Mouse (Mus musculus): ENCODE results near the gene Rab15. TPM values are rescaled to one million over a fixed set of nuclear protein-coding genes. Genes with fewer than 3 reads are reported as not detected.

Gene Rab15
- polyA plus RNA-seq, 1 experiment from 2014 or later, result 53.8 TPM

DNA sequence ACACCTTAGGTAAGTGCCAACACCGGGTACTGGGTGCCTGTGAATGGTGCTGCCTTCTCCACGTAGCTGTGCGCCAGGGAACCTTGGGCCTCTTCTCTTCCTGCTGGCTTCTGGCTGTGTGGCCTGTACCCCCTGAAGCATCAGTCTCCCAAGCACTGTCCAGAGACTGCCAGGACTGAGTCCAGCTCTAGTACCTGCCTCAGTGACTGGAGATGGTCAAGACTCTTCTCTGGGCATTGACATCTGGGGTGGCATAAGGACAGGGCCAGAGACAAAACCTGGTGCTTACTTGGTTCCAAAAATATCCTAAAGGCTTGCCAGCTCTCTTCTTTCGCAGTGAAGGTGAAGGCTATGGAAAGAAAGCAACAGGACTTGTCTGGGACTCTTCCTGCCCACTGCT is 11.7 kb downstream of the Rab15 start:
- H3K4me2 ChIP-seq (ENCODE audit: low read length), result no peak overlapping the region
- no peak for ATAC-seq
- H3K9ac ChIP-seq (ENCODE audit: low read depth, low read length), result no peak overlapping the region
- 90% methylated on average over 4 of the region's 4 CpGs for WGBS
- no peaks in the 10 kb centered on the region for H3K27me3 ChIP-seq (ENCODE audit: control insufficient read depth, insufficient read depth, low read depth, low read length)
- no peaks in the 10 kb centered on the region for H3K4me1 ChIP-seq (ENCODE audit: control insufficient read depth, insufficient read depth, low read length)
- H3K9me3 ChIP-seq (replicated peaks; ENCODE audit: control insufficient read depth, low read length, poor library complexity, severe bottlenecking), result no peaks in the 10 kb centered on the region
- H3K27ac ChIP-seq (ENCODE audit: low read length), result no peak overlapping the region
- H3K4me3 ChIP-seq (ENCODE audit: low read depth, low read length), result no peak overlapping the region
- no peaks in the 10 kb centered on the region for H3K36me3 ChIP-seq (ENCODE audit: control insufficient read depth, insufficient read depth, low read length)

GRCm38 (mm10) chr12:76810491-76810890 is 12.2 kb downstream of the Rab15 start:
- 94% methylated on average over 5 of the region's 5 CpGs for WGBS
- no peak overlapping the region for H3K4me3 ChIP-seq (ENCODE audit: low read depth, low read length)
- no peak overlapping the region for H3K4me2 ChIP-seq (ENCODE audit: low read length)
- H3K27me3 ChIP-seq (ENCODE audit: control insufficient read depth, insufficient read depth, low read depth, low read length), result no peaks in the 10 kb centered on the region
- no peak overlapping the region for H3K27ac ChIP-seq (ENCODE audit: low read length)
- no peak overlapping the region for H3K9ac ChIP-seq (ENCODE audit: low read depth, low read length)
- H3K4me1 ChIP-seq (ENCODE audit: control insufficient read depth, insufficient read depth, low read length), result no peaks in the 10 kb centered on the region
- no peaks in the 10 kb centered on the region for H3K36me3 ChIP-seq (ENCODE audit: control insufficient read depth, insufficient read depth, low read length)
- ATAC-seq, result no peak
- no peaks in the 10 kb centered on the region for H3K9me3 ChIP-seq (replicated peaks; ENCODE audit: control insufficient read depth, low read length, poor library complexity, severe bottlenecking)

DNA sequence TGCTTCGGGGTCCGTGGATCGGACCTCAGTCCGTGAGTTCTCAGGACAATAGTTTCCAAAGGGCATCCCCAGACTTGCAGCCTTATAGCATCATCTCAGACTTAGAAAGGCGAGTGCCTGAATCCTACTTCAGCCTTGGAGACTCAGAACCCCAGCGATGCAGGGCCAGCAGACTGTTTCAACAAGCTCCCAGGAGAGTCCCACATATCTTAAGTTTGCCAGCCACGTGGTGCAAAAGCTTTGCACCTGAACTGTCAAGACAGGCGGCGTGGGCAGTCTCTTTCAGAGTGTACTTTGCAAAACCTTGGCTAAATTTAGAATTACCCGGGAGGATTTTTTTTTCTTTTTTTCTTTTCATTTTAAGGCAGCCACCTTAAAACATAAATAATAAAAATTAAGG is 14.9 kb downstream of the Rab15 start:
- Histone ChIP-seq H3K9ac (ENCODE audit: low read depth, low read length) (no peak overlapping the region), H3K36me3 (ENCODE audit: control insufficient read depth, insufficient read depth, low read length) (no peaks in the 10 kb centered on the region), H3K4me1 (ENCODE audit: control insufficient read depth, insufficient read depth, low read length) (no peaks in the 10 kb centered on the region), H3K9me3 (replicated peaks; ENCODE audit: control insufficient read depth, low read length, poor library complexity, severe bottlenecking) (no peaks in the 10 kb centered on the region), H3K4me2 (ENCODE audit: low read length) (no peak overlapping the region), H3K4me3 (ENCODE audit: low read depth, low read length) (no peak overlapping the region), H3K27ac (ENCODE audit: low read length) (no peak overlapping the region), H3K27me3 (ENCODE audit: control insufficient read depth, insufficient read depth, low read depth, low read length) (no peaks in the 10 kb centered on the region)
- WGBS, result 87% methylated on average over 10 of the region's 10 CpGs
- no peak for ATAC-seq

DNA sequence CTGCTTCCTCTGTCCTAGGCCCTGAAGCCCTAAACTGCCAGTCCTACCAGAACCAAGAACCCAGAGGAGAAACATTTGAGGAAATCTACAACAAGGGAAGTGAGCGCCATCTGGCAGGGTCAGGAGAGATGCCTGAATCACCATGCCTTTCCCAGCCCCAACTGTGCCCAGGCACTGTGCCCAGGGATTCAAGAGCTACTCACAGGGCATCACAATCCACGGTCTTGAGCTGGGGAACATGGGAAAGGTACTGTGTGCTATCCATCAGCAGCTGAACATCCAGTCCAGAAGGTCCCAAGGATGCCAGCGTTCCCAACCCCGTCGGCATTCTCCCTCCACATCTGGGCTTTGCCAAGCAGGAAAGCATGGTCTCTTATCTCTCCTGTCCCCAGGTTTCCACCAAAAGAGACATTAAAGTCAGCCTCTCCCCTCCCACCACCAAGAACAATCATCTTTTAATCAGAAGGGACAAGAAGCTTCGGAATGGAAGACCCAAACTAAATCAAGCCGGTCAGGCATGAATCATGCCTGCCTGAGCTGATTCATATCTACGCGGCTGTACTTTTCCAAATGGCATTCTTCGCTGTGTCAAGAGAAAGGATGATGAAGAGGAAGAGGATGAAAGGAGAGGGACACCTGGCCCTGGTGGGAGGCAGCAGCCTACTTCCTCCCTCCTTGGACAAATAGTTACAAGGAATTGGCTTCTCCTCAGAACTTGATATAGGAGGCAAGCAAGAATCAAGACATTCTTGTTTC is 17.5 kb downstream of the Rab15 start:
- H3K9ac ChIP-seq (ENCODE audit: low read depth, low read length), result no peak overlapping the region
- H3K27me3 ChIP-seq (ENCODE audit: control insufficient read depth, insufficient read depth, low read depth, low read length), result no peaks in the 10 kb centered on the region
- no peaks in the 10 kb centered on the region for H3K9me3 ChIP-seq (replicated peaks; ENCODE audit: control insufficient read depth, low read length, poor library complexity, severe bottlenecking)
- H3K36me3 ChIP-seq (ENCODE audit: control insufficient read depth, insufficient read depth, low read length), result peaks cover 2% of the 10 kb centered on the region
- H3K4me2 ChIP-seq (ENCODE audit: low read length), result no peak overlapping the region
- no peak overlapping the region for H3K4me3 ChIP-seq (ENCODE audit: low read depth, low read length)
- 86% methylated on average over 10 of the region's 10 CpGs for WGBS
- H3K4me1 ChIP-seq (ENCODE audit: control insufficient read depth, insufficient read depth, low read length), result no peaks in the 10 kb centered on the region
- H3K27ac ChIP-seq (ENCODE audit: low read length), result no peak overlapping the region
- no peak for ATAC-seq

- peak; percentile 42 for ATAC-seq
- peaks cover 2% of the 10 kb centered on the region for H3K36me3 ChIP-seq (ENCODE audit: control insufficient read depth, insufficient read depth, low read length)
These were observed 18.9 kb downstream of the Rab15 start for GRCm38 (mm10) chr12:76803700-76804252.

DNA sequence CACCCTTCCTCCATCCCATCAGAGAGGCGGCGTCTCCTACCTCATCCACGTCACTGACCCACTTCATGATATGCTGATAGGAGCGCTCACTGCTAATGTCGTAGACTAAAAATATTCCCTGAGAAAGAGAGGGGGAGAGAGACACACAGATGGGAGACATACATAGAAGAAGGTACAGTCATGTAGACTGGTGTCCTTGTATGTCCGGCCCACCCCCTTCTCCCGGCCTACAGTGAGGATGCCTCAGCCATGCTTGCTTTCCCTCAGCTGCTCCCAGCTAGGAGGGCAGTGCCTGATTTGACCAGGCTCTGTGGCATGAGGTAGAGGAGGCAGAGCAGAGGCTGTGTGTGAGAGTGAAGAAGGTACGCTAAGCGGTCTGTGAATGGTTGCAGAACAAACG is 19.7 kb downstream of the Rab15 start:
- H3K4me1 ChIP-seq (ENCODE audit: control insufficient read depth, insufficient read depth, low read length), result no peaks in the 10 kb centered on the region
- peaks cover 2% of the 10 kb centered on the region for H3K36me3 ChIP-seq (ENCODE audit: control insufficient read depth, insufficient read depth, low read length)
- no peak overlapping the region for H3K4me2 ChIP-seq (ENCODE audit: low read length)
- H3K9ac ChIP-seq (ENCODE audit: low read depth, low read length), result no peak overlapping the region
- H3K27me3 ChIP-seq (ENCODE audit: control insufficient read depth, insufficient read depth, low read depth, low read length), result no peaks in the 10 kb centered on the region
- no peak overlapping the region for H3K4me3 ChIP-seq (ENCODE audit: low read depth, low read length)
- ATAC-seq, result no peak
- WGBS, result 92% methylated on average over 10 of the region's 10 CpGs
- H3K27ac ChIP-seq (ENCODE audit: low read length), result no peak overlapping the region
- H3K9me3 ChIP-seq (replicated peaks; ENCODE audit: control insufficient read depth, low read length, poor library complexity, severe bottlenecking), result no peaks in the 10 kb centered on the region

More at GRCm38 (mm10) chr12:76803700-76804252, 18.9 kb downstream of the Rab15 start:
- Histone ChIP-seq H3K9me3 (replicated peaks; ENCODE audit: control insufficient read depth, low read length, poor library complexity, severe bottlenecking) (no peaks in the 10 kb centered on the region), H3K27ac (ENCODE audit: low read length) (no peak overlapping the region), H3K27me3 (ENCODE audit: control insufficient read depth, insufficient read depth, low read depth, low read length) (no peaks in the 10 kb centered on the region), H3K9ac (ENCODE audit: low read depth, low read length) (no peak overlapping the region), H3K4me2 (ENCODE audit: low read length) (no peak overlapping the region), H3K4me1 (ENCODE audit: control insufficient read depth, insufficient read depth, low read length) (no peaks in the 10 kb centered on the region), H3K4me3 (ENCODE audit: low read depth, low read length) (no peak overlapping the region)
- WGBS, result 55% methylated on average over 7 of the region's 7 CpGs

DNA sequence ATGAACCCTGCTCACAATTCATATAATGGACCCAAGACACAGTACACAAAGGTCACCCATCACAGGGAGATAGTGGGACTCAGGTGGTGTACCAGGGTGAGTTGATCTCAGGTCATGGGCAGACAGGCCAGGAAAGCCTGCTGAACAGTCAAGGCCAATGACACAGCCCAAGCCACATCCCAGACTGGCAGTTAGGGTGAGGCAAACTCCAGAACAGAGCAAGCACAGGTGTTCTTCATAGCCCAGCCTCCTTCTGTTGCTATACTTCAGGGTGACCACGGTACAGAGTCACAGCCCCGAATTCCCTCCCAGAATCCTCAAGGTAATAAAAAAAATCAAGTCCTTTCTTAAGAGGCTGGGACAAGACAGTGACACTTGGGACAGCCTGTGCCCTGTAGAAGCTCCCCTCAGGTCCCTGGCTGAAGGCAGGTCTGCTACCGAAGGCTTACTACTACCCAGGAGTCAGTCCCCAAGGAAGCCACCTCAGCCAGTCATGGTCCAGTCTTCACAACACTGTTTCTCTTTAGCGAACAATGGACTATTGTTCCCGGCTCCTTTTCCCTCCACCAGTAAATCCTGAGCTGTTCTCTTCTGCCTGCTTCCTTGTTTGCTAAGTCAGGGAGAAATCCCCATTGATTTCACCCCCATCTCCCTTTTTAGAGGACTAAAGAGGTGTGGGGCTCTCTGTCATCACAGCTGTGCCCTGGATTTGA is 24.5 kb downstream of the Rab15 start:
- H3K9me3 ChIP-seq (replicated peaks; ENCODE audit: control insufficient read depth, low read length, poor library complexity, severe bottlenecking), result no peaks in the 10 kb centered on the region
- WGBS, result 46% methylated on average over 5 of the region's 5 CpGs
- H3K27ac ChIP-seq (ENCODE audit: low read length), result no peak overlapping the region
- H3K9ac ChIP-seq (ENCODE audit: low read depth, low read length), result no peak overlapping the region
- no peak for ATAC-seq
- no peaks in the 10 kb centered on the region for H3K4me1 ChIP-seq (ENCODE audit: control insufficient read depth, insufficient read depth, low read length)
- H3K4me3 ChIP-seq (ENCODE audit: low read depth, low read length), result no peak overlapping the region
- H3K36me3 ChIP-seq (ENCODE audit: control insufficient read depth, insufficient read depth, low read length), result peaks cover 2% of the 10 kb centered on the region
- H3K27me3 ChIP-seq (ENCODE audit: control insufficient read depth, insufficient read depth, low read depth, low read length), result no peaks in the 10 kb centered on the region; the same call in 1 of the 2 replicates
- no peak overlapping the region for H3K4me2 ChIP-seq (ENCODE audit: low read length)

- Histone ChIP-seq H3K4me2 (ENCODE audit: low read length) (no peak overlapping the region), H3K27ac (ENCODE audit: low read length) (no peak overlapping the region), H3K4me3 (ENCODE audit: low read depth, low read length) (no peak overlapping the region), H3K9me3 (replicated peaks; ENCODE audit: control insufficient read depth, low read length, poor library complexity, severe bottlenecking) (no peaks in the 10 kb centered on the region), H3K9ac (ENCODE audit: low read depth, low read length) (no peak overlapping the region), H3K36me3 (ENCODE audit: control insufficient read depth, insufficient read depth, low read length) (peaks cover 2% of the 10 kb centered on the region; the same call in 1 of the 2 replicates), H3K4me1 (ENCODE audit: control insufficient read depth, insufficient read depth, low read length) (no peaks in the 10 kb centered on the region), H3K27me3 (ENCODE audit: control insufficient read depth, insufficient read depth, low read depth, low read length) (no peaks in the 10 kb centered on the region; the same call in 1 of the 2 replicates)
- WGBS, result 92% methylated on average over 7 of the region's 7 CpGs
- no peak for ATAC-seq
These were observed 25.7 kb downstream of the Rab15 start for GRCm38 (mm10) chr12:76796938-76797539.

Data from midbrain, embryonic 16.5 days (tissue).